Mouse (Mus musculus) cortical plate, adult 2 months (tissue): ENCODE measurements around the gene Aldh18a1.

Experiments
- CTCF ChIP-seq: fragments of 200-500 bp; IDR thresholded peaks from 2 replicates; pipeline ENCODE4 v1.5.1; 2011; ENCODE audit warnings: mild to moderate bottlenecking, control low read depth, low read length; ENCODE audit not compliant: insufficient read depth; ENCODE audit errors: extremely low read depth
- POLR2A ChIP-seq: fragments of 200-500 bp; IDR thresholded peaks from 2 replicates; pipeline ENCODE4 v1.6.1; 2011; ENCODE audit warnings: mild to moderate bottlenecking, low read length, control low read depth; ENCODE audit not compliant: insufficient read depth; ENCODE audit errors: extremely low read depth

GRCm38 (mm10) chr19:40616021-40616420 is 27.8 kb upstream of the Aldh18a1 start:
- no peak for TF ChIP-seq CTCF
- TF ChIP-seq POLR2A: no peak
